Mouse (Mus musculus): ENCODE measurements around the gene Mab21l3. TPM values are rescaled to one million over a fixed set of nuclear protein-coding genes. Genes with fewer than 3 reads are reported as not detected.
"Not testable (repeated sequence)": the region's sequence is repeated elsewhere in the genome, so short reads cannot be mapped to it uniquely, and the experiment has no call there.

Mab21l3 gene
- polyA plus RNA-seq, 1 experiment from 2014 or later = 4.1 TPM

DNA sequence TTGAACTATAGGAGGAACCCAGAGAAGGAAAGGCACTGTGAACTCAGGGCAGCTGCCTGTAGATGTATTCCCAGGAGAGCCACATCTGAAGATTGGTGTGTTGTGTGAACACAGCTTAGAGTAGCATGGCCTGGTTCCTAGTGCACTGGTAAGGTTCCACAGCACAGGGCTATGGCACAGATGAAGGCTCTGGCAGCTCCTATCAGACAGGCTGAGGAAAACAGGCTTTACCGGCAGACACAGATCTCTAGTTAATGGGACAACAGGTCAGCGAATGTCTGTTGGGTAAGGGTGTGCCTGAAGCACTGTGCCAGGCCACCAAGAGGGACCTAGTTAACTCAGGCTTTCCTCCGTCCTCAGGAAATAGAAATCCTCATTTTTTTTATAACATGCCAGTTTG lies 11.8 kb downstream of the Mab21l3 start:
- no peaks in the 10 kb centered on the region for H3K9me3 ChIP-seq
- 67% methylated on average over 3 of the region's 3 CpGs for WGBS
- peaks cover 17% of the 10 kb centered on the region for H3K4me1 ChIP-seq
- no peak overlapping the region for H3K4me3 ChIP-seq
- H3K4me2 ChIP-seq = no peak overlapping the region
- H3K27me3 ChIP-seq = no peaks in the 10 kb centered on the region
- H3K27ac ChIP-seq = peak overlapping the region; percentile 64
- ATAC-seq (ENCODE audit: insufficient number of reproducible peaks, low FRiP score, low TSS enrichment, low read depth) = no peak
- no peaks in the 10 kb centered on the region for H3K36me3 ChIP-seq
- no peak overlapping the region for H3K9ac ChIP-seq

DNA sequence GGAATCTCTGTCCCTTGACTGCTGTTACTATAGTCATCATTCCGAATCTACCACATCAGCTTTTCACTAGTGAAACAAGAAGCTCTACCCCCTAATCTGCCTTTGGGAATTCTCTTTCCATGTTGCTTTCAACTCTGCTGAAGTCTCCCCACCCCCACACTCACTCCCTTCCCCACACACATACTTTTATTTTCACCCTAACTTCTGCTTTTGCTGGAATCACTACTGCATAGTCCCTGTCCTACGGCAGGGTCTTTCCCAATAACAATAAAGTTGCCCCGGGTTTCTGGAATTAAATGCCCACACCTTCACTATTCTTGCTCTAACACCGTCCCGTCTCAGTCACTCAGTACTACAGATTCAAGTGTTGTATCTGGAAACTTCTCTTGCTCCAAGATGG lies 12.2 kb downstream of the Mab21l3 start:
- no peaks in the 10 kb centered on the region for H3K36me3 ChIP-seq
- peak overlapping the region; percentile 64 for H3K27ac ChIP-seq
- no peak overlapping the region for H3K9ac ChIP-seq
- no peak for ATAC-seq (ENCODE audit: insufficient number of reproducible peaks, low FRiP score, low TSS enrichment, low read depth)
- H3K4me3 ChIP-seq = peak overlapping the region; percentile 27
- no peaks in the 10 kb centered on the region for H3K9me3 ChIP-seq
- H3K27me3 ChIP-seq = no peaks in the 10 kb centered on the region
- H3K4me1 ChIP-seq = peaks cover 21% of the 10 kb centered on the region
- WGBS = 59% methylated on average over 5 of the region's 5 CpGs
- H3K4me2 ChIP-seq = peak overlapping the region; percentile 44

DNA sequence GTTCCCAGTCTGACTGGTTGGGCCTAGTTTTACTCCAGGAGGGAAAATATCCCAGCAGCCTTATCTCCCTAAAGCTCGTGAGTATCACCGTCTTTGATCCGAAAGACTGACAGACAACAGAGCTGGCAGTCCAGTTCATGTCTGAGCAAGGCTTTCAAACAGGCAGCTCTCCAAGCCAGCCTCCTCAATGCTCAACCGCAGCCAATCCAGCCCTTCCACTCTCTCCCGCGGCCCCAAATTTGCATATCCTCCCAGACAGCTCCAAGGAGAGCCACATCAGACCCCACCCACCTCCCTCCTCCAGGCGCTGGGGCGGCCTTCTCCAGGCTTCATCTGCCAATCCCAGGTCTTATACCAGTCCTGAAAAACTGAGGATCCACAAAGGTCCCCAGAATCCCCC lies 12.7 kb downstream of the Mab21l3 start:
- H3K27ac ChIP-seq = peak overlapping the region; percentile 64
- H3K4me3 ChIP-seq = peak overlapping the region; percentile 27
- 0 out of 2 replicates have a peak overlapping the region, but pooled peaks have one; percentile 14 for H3K9ac ChIP-seq

DNA sequence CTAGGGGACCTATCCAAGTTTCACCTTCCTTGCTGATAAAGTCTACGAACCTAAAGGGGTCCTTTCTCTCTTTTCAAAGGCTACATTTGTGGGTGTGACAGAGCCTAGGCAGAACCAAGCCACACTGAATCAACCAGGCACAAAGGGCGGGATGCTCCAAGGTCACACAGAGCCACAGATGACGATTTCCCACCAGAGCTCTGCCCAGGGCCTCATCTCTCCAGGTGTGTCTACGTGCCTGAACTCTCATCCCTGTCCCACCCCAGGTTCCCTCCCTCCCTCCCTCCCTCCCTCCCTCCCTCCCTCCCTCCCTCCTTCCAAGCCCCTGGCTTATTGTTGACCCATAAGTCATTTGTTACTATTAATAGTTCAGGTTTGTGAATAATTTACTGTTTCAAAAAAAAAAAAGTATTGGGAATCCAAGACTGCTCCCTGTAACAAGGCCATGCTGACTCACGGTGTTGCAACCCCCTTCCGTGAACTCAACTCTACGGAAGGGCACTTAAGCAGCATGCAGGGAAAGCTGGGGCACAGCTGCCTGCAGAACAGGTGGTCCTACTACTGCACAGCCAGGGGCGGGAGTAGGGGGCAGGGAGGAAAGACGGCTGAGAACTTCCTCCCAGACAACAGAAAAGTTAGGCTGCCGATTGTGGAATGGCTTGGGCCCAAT lies 17.4 kb downstream of the Mab21l3 start:
- Histone ChIP-seq H3K4me1 (peaks cover 19% of the 10 kb centered on the region), H3K36me3 (no peaks in the 10 kb centered on the region), H3K4me2 (no peak overlapping the region), H3K4me3 (no peak overlapping the region), H3K27ac (no peak overlapping the region), H3K27me3 (no peaks in the 10 kb centered on the region), H3K9me3 (no peaks in the 10 kb centered on the region), H3K9ac (no peak overlapping the region)
- WGBS = 20% methylated on average over 10 of the region's 10 CpGs
- no peak for ATAC-seq (ENCODE audit: insufficient number of reproducible peaks, low FRiP score, low TSS enrichment, low read depth)

More for the DNA sequence above, 12.7 kb downstream of the Mab21l3 start:
- WGBS = under 1% methylated on average over 8 of the region's 8 CpGs
- H3K27me3 ChIP-seq = no peaks in the 10 kb centered on the region
- H3K9me3 ChIP-seq = no peaks in the 10 kb centered on the region
- peak overlapping the region; percentile 44 for H3K4me2 ChIP-seq
- H3K4me1 ChIP-seq = peaks cover 23% of the 10 kb centered on the region
- H3K36me3 ChIP-seq = no peaks in the 10 kb centered on the region
- peak; percentile 86 for ATAC-seq (ENCODE audit: insufficient number of reproducible peaks, low FRiP score, low TSS enrichment, low read depth)

DNA sequence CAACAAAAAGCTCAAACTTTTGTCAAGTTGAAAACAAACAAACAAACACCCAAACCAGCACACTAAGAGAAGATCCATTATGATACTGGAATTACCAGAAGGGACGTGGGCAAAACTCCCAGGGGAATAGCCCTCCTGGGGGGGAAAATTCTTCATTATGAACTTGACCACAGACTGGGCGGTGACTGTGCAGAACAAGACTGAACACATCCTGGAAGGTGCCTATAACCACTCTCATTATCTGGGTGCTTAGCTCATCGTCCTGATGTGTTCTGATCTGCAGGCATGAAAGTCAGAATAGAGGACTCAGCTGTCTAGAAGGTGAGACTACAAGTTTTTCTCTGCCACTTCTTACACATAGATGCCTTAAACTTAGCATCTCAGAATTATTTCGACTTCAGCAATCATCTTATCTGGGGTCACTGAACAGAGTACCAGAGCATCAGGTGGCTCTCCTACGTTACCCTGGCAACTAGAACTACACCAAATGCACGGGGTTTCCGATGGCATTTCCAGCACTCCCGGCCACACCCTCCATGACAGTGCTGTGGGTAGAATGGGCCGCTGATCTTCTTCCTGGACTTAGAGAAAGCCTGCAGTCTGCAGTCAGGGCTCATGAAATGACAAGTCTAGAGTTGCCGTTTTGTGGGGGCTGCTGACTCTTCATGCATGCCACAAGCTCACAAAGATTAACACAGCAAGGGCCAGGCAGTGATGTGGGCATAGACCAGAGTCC lies 18.7 kb downstream of the Mab21l3 start:
- H3K36me3 ChIP-seq = no peaks in the 10 kb centered on the region
- 72% methylated on average over 10 of the region's 10 CpGs for WGBS
- H3K4me2 ChIP-seq = no peak overlapping the region
- peaks cover 9% of the 10 kb centered on the region for H3K4me1 ChIP-seq
- no peaks in the 10 kb centered on the region for H3K9me3 ChIP-seq
- H3K4me3 ChIP-seq = no peak overlapping the region
- no peak overlapping the region for H3K27ac ChIP-seq
- H3K9ac ChIP-seq = no peak overlapping the region
- no peak for ATAC-seq (ENCODE audit: insufficient number of reproducible peaks, low FRiP score, low TSS enrichment, low read depth)
- H3K27me3 ChIP-seq = no peaks in the 10 kb centered on the region

DNA sequence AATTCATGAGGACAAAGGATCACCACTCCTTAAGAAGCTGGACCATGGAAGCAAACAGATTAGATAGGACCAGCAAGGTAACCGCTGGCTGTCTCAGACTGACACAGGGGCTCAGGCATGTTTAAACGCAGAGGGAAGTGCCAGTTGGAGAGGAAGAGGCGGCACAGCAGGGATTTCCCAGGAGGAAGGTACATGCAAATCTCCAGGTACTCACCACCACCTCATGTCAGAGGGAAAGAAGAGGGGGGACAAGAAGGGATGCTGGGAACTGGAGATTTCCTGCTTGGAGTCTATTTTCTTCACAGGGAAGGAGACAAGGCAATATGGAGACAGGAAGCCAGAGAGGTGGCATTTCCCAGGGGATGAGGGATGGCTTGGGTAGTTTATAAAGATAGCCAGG lies 20.2 kb downstream of the Mab21l3 start:
- Histone ChIP-seq H3K4me3 (no peak overlapping the region), H3K9me3 (no peaks in the 10 kb centered on the region), H3K27ac (no peak overlapping the region), H3K36me3 (no peaks in the 10 kb centered on the region), H3K27me3 (no peaks in the 10 kb centered on the region), H3K9ac (no peak overlapping the region), H3K4me2 (no peak overlapping the region), H3K4me1 (peaks cover 9% of the 10 kb centered on the region)
- ATAC-seq (ENCODE audit: insufficient number of reproducible peaks, low FRiP score, low TSS enrichment, low read depth) = no peak
- WGBS = 51% methylated on average over 3 of the region's 3 CpGs

DNA sequence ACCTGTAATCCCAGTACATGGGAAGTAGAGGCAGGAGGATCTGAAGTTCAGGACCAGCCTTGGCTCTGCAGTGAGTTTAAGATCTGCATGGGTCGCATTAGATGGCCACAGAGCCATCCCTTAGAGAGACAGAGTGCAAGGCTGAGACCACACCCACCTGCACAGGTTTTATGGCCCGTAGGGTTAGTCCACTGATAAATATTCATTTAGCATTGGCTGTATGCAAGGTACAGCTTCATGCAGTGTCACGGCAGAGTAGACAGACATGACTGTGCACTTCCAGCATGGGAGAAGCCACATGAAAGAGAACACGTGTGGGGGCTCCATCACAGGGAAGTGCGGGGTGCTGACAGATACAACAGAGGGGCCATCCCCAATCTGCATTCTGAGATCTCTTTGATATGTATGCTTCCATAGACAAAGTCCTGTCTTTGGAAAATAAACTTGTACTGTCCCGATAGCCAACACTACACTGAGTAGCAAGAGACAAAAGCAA lies 21.5 kb downstream of the Mab21l3 start:
- Histone ChIP-seq H3K9ac (no peak overlapping the region), H3K4me3 (no peak overlapping the region), H3K4me1 (peaks cover 9% of the 10 kb centered on the region), H3K27me3 (no peaks in the 10 kb centered on the region), H3K27ac (no peak overlapping the region), H3K4me2 (no peak overlapping the region), H3K9me3 (no peaks in the 10 kb centered on the region), H3K36me3 (no peaks in the 10 kb centered on the region)
- WGBS = 81% methylated on average over 6 of the region's 6 CpGs
- ATAC-seq (ENCODE audit: insufficient number of reproducible peaks, low FRiP score, low TSS enrichment, low read depth) = no peak

DNA sequence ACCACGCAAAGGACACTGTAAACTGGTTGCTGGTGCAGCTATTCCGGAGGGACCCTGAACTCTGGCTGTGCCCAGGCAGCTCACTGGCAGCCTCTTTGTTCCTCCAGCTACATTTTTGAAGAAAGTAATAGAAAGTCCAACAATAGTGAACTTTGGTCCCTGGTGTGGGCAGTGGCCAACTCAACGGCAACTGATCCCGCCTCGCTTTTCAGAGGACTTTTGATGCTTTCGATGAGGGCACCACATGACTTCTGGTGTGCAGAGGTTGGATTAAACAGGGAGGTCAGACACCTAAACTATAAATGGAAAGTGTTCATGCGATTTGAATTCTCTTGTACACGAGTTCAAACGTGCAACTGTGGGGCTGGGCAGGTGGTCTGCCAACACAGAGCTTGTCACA lies 24.4 kb downstream of the Mab21l3 start:
- ATAC-seq (ENCODE audit: insufficient number of reproducible peaks, low FRiP score, low TSS enrichment, low read depth) = no peak
- Histone ChIP-seq H3K4me2 (no peak overlapping the region), H3K36me3 (no peaks in the 10 kb centered on the region), H3K4me1 (no peaks in the 10 kb centered on the region), H3K9ac (no peak overlapping the region), H3K9me3 (no peaks in the 10 kb centered on the region), H3K27me3 (no peaks in the 10 kb centered on the region), H3K4me3 (no peak overlapping the region), H3K27ac (no peak overlapping the region)
- WGBS = 81% methylated on average over 9 of the region's 9 CpGs

DNA sequence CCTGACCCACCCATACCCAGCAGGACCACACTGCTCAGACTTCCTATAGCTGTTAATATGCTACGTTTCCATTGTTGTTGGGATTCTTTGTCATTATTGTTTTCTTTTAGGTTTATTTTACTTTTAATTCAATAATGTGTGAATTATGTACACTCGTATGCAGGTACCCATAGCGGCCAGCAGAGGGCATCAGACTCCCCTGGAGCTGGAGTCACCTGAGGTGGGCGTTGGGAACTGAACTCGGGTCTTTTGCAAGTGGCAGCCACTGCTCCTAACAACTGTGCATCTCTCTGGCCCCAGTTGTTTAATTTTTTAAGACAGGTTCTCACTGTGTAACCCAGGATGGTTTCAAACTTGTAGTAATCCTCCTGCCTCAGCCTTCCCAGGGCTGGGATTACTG lies 26.7 kb downstream of the Mab21l3 start:
- no peak for ATAC-seq (ENCODE audit: insufficient number of reproducible peaks, low FRiP score, low TSS enrichment, low read depth)
- 80% methylated on average over 5 of the region's 5 CpGs for WGBS

DNA sequence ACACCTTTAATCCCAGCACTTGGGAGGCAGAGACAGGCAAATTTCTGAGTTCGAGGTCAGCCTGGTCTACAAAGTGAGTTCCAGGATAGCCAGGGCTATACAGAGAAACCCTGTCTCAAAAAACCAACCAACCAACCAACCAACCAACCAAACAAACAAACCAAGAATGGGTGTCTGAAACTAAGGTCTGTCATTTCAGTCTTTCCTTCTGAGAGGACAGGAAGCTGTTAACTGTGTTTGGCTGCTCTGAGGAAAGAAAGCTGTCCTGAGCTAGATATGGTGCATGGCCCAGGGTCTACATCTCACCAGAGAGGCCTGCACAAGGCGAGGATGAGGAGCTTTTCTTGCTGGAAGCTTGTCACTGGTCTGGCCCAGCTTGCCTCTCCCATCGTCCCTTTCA lies 28.1 kb downstream of the Mab21l3 start:
- not testable (repeated sequence) for H3K4me3 ChIP-seq; H3K4me2 ChIP-seq; H3K4me1 ChIP-seq; H3K36me3 ChIP-seq; H3K9me3 ChIP-seq; H3K27ac ChIP-seq; H3K27me3 ChIP-seq; H3K9ac ChIP-seq; ATAC-seq (ENCODE audit: insufficient number of reproducible peaks, low FRiP score, low TSS enrichment, low read depth)
- WGBS = 83% methylated on average over 3 of the region's 3 CpGs

More for the DNA sequence above, 26.7 kb downstream of the Mab21l3 start:
- H3K27me3 ChIP-seq = no peaks in the 10 kb centered on the region
- H3K4me3 ChIP-seq = no peak overlapping the region
- no peaks in the 10 kb centered on the region for H3K9me3 ChIP-seq
- H3K4me1 ChIP-seq = no peaks in the 10 kb centered on the region
- no peak overlapping the region for H3K4me2 ChIP-seq
- no peak overlapping the region for H3K27ac ChIP-seq
- H3K9ac ChIP-seq = no peak overlapping the region
- 0 out of 2 replicates have a peak, but pooled peaks cover 3% of the 10 kb centered on the region for H3K36me3 ChIP-seq

DNA sequence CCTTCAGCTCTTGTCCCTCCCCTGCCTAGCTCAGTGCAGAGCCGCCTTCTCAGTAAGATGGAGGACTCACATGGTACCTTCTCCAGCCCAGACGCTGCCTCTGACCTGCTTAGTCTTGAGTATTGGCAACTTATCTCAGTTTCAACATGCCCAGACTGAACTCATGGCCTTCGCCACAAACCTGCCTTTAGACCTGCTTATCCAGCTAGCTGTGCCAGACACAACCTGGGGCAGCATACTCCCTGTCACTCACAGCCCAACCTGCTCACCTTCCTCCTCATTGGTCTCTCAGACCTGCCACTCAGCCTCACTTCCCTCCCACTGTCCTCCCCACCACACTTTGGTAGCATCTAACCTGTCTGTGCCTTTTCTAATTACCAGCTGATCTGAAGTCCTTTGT lies 32.8 kb downstream of the Mab21l3 start:
- Histone ChIP-seq H3K27ac (no peak overlapping the region), H3K4me2 (no peak overlapping the region), H3K9me3 (no peaks in the 10 kb centered on the region), H3K9ac (no peak overlapping the region), H3K27me3 (no peaks in the 10 kb centered on the region), H3K4me3 (no peak overlapping the region), H3K36me3 (0 out of 2 replicates have a peak, but pooled peaks cover 3% of the 10 kb centered on the region), H3K4me1 (peaks cover 4% of the 10 kb centered on the region; the same call in 1 of the 2 replicates)
- WGBS = 74% methylated on average over 3 of the region's 3 CpGs
- no peak for ATAC-seq (ENCODE audit: insufficient number of reproducible peaks, low FRiP score, low TSS enrichment, low read depth)

DNA sequence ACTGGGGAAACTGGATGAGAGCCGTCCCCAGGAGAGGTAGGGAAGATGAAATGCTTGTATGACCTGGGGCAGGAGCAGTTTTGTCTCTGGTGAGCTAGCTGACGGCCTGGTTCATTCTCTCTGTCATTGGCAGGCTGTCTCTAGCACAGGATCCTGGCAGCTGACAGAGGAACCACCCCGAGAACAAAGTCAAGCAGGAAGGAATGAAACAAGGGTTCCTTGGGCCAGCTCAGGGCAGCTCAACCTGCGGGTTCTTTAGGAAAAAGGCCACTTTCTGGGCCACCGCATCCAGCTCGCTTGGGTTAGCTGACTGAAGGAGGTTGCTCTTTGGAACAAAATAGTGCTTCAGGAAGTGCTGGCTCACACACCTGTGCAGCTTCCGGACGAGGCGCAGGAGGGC lies 34.0 kb downstream of the Mab21l3 start:
- no peak overlapping the region for H3K9ac ChIP-seq
- H3K4me1 ChIP-seq = peaks cover 4% of the 10 kb centered on the region; the same call in 1 of the 2 replicates
- no peak for ATAC-seq (ENCODE audit: insufficient number of reproducible peaks, low FRiP score, low TSS enrichment, low read depth)
- H3K36me3 ChIP-seq = 0 out of 2 replicates have a peak, but pooled peaks cover 3% of the 10 kb centered on the region
- no peak overlapping the region for H3K4me3 ChIP-seq
- H3K27ac ChIP-seq = no peak overlapping the region
- H3K4me2 ChIP-seq = no peak overlapping the region
- H3K9me3 ChIP-seq = no peaks in the 10 kb centered on the region
- 77% methylated on average over 9 of the region's 9 CpGs for WGBS
- H3K27me3 ChIP-seq = no peaks in the 10 kb centered on the region

Measured in limb, embryonic 15.5 days (tissue).